Mouse (Mus musculus) C2C12 (cell line): ENCODE data around the gene Ndufs7.

Source experiments
- CEBPB ChIP-seq: IDR thresholded peaks from one replicate; pipeline ENCODE4 v1.6.1; 2011; ENCODE audit warnings: low read depth, mild to moderate bottlenecking, control low read depth, moderate library complexity
- CTCF ChIP-seq: IDR thresholded peaks from one replicate; pipeline ENCODE4 v1.5.1; 2011; ENCODE audit not compliant: control insufficient read depth, insufficient read depth, insufficient read length
- MAX ChIP-seq: IDR thresholded peaks from one replicate; pipeline ENCODE4 v1.6.1; 2011; ENCODE audit warnings: mild to moderate bottlenecking, control low read depth
- MYOG ChIP-seq: IDR thresholded peaks from one replicate; pipeline ENCODE4 v1.6.1; 2011; ENCODE audit not compliant: control insufficient read depth, insufficient read length; ENCODE audit errors: extremely low read depth
- USF1 ChIP-seq: IDR thresholded peaks from one replicate; pipeline ENCODE4 v1.6.1; 2011; ENCODE audit warnings: low read depth, mild to moderate bottlenecking, control low read depth, moderate library complexity

DNA sequence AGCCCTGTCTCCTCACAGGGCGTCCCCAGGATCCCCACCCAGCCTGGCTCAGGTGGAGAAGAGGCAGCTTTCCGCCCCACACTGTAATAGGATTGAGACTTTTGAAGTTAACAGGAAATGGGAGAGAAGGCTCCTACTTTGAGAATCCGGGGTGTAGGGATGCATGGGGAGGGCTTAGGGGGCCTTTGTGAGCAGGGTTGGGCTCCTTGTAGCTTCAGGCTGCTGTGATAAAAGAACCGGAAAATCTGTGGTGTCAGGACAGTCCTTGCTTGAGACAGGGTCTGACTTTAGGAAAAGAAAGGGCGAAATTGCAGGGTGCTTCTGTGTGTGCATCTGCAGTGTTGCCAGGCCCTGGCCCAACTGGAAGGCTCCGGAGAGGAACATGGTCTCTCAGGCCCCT, 48.4 kb upstream of the Ndufs7 start:
- TF ChIP-seq CTCF (no peak), MAX (no peak), MYOG (no peak), USF1 (no peak), CEBPB (no peak)
